Mouse (Mus musculus): Measurements from ENCODE around the gene Stc2.

Stc2 gene

DNA sequence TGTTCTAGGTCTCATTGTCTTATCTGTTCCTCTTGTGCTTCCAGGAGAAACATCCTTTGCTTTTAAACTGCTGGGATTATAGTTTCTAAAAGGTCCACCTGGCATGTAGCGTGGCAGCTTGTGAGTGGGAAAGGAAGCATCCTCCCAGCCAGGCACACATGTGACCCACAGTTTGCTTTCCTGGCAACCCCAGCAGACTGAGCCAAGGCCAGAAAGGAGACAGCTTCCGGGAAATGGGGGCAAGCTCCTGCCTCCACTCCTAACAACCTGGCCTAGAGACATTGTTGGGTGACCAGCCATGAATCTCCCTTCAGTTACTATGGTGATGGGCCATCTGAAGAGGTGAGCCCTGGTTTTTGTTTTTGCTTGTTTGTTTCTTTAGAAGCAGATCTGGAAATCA is 3.9 kb downstream of the Stc2 start:
- DNase-seq = no peak

DNA sequence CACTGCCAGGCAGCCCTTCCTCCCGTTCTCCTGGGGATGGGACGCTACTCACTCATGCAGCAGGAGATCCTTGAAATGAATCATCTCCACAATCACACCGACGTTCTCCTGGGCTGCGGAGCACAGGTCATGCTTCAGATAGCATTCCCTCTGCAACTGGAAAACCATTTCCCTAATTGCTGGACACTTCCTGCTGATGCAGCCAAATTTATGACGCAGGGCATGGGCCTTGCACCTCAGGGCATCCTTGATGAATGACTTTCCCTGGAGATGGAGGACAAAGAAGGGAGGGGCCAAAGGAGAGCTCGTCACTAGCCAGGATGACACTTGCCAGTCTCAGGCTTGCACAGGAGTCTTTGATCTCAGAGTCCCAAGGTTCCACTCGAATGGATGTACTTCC is 4.6 kb downstream of the Stc2 start:
- peak; percentile 43 for DNase-seq

DNA sequence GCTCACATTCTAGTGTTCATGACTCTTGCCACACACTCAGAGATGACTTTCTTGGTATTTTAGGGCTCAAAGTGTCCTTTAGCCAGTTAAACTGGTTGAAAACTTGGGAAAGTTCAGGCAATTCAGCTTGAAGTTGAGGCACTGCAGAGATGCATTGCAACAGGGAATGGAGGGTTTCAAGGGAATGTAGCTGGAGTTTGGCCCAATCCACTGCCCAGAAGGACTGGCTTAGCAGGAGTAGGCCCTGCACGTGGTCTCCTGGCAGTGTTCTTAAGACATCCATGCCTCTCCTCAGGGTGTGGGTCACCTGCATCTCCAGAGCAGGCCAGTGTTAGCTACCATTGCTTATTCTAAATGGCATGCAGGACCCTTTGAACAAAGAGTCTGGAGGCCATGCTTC is 7.0 kb downstream of the Stc2 start:
- DNase-seq = no peak

DNA sequence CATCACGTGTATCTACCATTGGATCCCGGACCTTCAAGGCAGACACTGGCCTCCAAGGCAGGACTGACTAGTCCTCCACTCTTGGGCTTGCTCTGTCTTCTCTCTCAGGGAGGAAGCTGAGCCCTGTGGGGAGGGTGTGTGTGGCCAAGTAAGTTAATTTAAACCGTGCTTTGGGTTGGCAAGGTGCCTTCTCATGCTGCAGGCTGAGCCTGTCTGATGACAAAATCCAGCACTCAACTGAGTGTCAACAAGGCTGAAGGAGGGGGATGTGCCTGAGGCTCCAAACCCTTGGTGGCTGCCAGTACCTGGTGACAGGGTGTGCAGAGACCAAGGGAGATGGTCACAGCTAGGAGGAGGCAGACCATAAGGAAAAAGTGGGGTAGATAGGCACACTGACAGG is 7.5 kb downstream of the Stc2 start:
- peak; percentile 16 for DNase-seq

DNA sequence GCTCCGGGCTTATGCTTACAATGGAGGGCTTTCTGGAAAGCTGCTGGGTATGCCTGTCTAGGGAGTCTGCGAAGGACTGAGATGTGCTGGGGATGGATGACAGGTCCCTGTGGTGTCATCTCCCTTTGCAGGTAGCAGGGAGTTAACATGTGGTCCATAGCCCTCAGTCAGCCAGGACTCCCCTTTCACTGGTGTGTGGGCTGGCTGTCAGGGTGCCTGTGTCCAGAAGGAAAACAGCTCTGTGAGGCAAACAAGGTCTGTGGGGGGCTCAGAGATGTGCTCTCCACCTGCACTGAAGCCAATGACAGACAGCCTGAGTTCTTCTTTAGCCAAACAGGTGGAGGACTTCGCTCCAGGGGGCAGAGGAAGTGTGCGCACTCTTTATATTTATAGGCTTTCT is 8.8 kb downstream of the Stc2 start:
- DNase-seq = no peak

DNA sequence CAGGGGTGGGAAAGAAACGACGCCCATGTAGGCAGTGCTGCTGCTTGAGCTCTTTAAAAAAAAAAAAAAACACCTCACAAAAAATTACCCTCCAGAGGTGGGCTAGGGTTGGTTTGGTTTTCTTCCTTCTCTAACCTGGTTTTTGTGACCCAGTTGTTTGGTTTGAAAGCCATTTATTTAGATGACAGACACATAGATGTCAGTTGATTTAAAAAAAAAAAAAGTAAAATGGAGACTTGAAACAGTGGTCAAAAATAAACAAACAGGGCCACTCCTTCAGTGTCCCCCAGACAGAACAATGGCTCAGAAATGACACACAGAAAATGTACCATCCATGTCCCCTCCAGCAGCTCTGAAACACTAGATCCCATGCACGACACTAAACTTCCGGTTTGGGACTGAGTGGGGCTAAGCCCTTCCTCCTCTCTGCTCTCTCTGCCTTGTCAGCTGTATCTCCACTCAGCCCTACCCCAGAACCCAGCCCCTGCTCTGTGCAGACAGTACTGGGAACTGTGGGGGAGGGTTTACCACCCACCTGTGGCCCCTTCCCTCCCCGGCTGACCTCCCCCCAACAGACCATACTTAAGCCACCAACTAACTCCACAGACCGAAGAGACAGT is 10.5 kb downstream of the Stc2 start:
- no peak for DNase-seq

DNA sequence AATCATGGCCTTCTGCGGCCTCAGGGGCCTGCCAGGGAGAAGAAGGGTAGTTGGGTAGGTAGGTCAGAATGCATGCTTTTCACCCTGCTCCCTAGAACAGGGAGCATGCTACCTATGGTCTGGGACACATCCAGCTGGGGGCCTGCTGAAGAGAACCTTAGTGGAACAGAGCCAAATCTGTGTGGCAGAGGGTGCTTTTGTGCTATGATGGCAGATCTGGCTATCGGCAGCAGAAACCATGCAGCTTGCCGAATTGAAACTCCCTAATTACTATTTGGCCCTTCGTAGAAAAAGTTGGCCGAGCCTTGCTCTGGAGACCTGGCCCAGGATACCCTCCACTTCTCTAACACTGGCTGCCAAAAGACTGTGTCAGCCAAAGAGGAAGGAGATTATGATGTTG is 11.4 kb downstream of the Stc2 start:
- DNase-seq = no peak

DNA sequence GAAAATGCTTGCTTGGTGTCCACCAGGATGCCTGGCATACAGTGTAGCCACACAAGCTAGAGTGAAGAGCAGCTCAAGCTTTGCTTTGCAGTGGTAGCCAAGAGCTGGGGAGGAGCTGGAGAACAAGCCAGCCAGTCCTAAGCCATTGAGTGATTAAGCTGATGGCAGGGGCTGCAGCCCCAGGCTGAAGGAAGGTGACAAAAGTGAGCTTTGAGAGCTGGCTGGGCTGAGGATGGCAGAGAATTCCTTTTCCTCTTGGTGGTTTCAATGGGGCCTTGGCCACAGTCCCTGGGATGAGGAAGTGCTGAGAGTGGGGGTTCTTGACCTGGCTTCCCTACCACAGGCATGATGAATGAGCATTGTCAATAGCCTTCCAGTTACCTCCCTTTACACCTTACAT is 13.0 kb downstream of the Stc2 start:
- no peak for DNase-seq

DNA sequence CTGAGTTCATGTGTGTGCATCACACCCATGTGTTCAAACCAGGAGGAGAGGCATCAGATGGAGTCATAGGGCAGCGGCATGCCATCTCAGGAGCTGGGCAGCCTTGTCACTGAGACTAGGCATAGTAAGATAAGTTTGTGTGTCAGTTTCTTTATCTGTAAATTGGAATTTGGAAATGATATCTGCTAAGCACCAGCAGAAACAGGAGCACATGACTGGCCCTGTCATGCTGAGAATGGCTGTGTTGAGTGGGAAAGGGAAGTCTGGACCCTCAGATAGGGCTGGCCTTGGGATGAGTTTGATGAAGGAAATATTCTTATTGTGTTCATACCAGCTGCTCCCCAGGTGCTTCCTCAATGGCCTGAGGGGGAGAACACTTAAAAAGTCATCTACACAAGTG is 14.1 kb downstream of the Stc2 start:
- no peak for DNase-seq

DNA sequence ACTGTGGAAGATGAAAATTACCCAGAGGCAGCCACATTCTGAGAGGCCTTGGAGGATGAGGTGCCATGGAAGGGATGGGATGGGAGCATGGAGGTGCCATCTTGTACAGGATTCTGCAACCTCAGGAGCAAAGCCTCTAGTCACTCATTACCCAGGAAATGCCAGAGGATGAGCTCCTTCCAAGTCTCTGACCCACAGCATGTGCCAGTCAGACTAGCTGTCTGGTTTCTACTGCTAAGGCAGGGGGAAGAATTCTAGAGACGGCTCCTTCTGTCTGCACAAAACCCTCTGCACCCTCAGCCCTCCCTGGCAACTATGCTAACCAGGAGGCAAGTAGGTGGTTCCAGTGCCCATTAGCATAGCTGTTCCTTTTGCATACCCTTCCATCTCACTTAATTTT is 15.4 kb downstream of the Stc2 start:
- DNase-seq = no peak

Measured in kidney, postnatal 14 days (tissue).